Mouse (Mus musculus) liver, embryonic 12.5 days (tissue): ENCODE data around the gene Man2b1. TPM values are rescaled to one million over a fixed set of nuclear protein-coding genes. Genes with fewer than 3 reads are reported as not detected.
A peak's percentile ranks its signal among the peaks of the same experiment; 100 is the strongest.

Experiments
- ATAC-seq: fragments of 200-750 bp; cut with Nextera tagmentation; 2 replicates; pipeline ENCODE4 v1.8.0; 2017; ENCODE audit warnings: moderate number of reproducible peaks, mild to moderate bottlenecking, moderate library complexity
- H3K27ac ChIP-seq: fragments of 300-500 bp; sonication (generic); 2 replicates; pipeline ENCODE4 v1.5.1; 2016; ENCODE audit warnings: mild to moderate bottlenecking
- H3K27me3 ChIP-seq: fragments of 300-500 bp; sonication (generic); replicated peaks from 2 replicates; pipeline ENCODE4 v1.6.1; 2016; ENCODE audit warnings: mild to moderate bottlenecking, moderate library complexity
- H3K36me3 ChIP-seq: fragments of 300-500 bp; sonication (generic); 2 replicates; pipeline ENCODE4 v1.6.1; 2016; ENCODE audit warnings: mild to moderate bottlenecking, moderate library complexity
- H3K4me1 ChIP-seq: fragments of 300-500 bp; sonication (generic); 2 replicates; pipeline ENCODE4 v1.6.1; 2016
- H3K4me2 ChIP-seq: fragments of 300-500 bp; sonication (generic); 2 replicates; pipeline ENCODE4 v1.6.1; 2016; ENCODE audit warnings: mild to moderate bottlenecking, moderate library complexity
- H3K4me3 ChIP-seq: fragments of 300-500 bp; sonication (generic); 2 replicates; pipeline ENCODE4 v1.5.1; 2016; ENCODE audit warnings: mild to moderate bottlenecking, moderate library complexity
- H3K9ac ChIP-seq: fragments of 300-500 bp; sonication (generic); 2 replicates; pipeline ENCODE4 v1.6.1; 2016; ENCODE audit warnings: mild to moderate bottlenecking, moderate library complexity
- H3K9me3 ChIP-seq: fragments of 300-500 bp; sonication (generic); replicated peaks from 2 replicates; pipeline ENCODE4 v1.6.1; 2016; ENCODE audit warnings: mild to moderate bottlenecking, moderate library complexity
- WGBS: fragments of 180-500 bp; shearing (Covaris S2); methylation state at CpG from one replicate; pipeline ENCODE4 v1.1.7; 2016; ENCODE audit not compliant: insufficient replicate concordance; 5-methylcytosine and 5-hydroxymethylcytosine counted together
- polyA plus RNA-seq: library from polyadenylated mRNA; unstranded; fragments of >200 nt; fragmentation: Nextera tagmentation; extraction: Ambion mirVana; gene quantifications from 2 replicates; pipeline ENCODE4 v1.2.1, GENCODE M21; 2016

Man2b1 gene
- polyA plus RNA-seq, 1 experiment from 2014 or later: 23.5 TPM

DNA sequence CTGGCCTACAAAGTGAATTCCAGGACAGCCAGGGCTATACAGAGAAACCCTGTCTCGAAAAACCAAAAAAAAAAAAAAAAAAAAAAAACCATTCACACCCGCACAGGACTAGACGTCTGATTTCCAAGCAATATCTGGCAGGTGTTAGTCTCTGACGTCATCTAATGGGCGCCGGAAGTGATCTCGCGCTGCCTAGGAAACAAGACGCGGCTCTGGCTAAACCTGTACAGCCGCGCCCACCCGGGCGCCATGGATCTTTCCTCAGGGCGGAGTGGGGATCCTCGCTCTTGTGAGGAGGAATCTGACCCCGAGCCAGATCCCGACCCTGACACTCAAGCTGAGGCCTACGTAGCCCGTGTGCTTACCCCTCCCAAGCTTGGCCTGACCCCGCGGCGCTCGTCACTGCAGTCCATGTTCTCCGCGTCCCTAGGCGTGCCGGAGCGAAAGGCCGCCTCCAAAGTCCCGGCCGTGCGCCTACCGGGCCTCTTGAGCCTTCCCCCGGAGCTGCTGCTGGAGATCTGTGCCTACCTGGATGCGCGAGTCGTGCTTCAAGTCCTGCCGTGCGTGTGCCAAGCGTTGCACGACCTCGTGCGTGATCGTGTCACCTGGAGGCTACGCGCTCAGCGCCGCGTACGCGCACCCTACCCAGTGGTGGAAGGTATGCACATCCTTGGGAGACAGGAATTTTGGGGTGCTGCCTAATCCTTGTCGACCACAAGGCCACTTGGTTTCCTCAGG, 23.0 kb upstream of the Man2b1 start, which contains the start of gene Fbxw9:
Gene Fbxw9 (plus strand): TSS at position 177 of the 738 bp plus-strand sequence.
- Histone ChIP-seq H3K27ac (0 out of 2 replicates have a peak within 1 kb of the TSS, but pooled peaks have one; percentile 5), H3K9ac (peak within 1 kb of the TSS; percentile 70), H3K4me1 (peaks cover 14% of the 10 kb centered on the region), H3K4me2 (peak within 1 kb of the TSS; percentile 87), H3K27me3 (no peaks in the 10 kb centered on the region), H3K4me3 (peak within 1 kb of the TSS; percentile 68), H3K9me3 (no peaks in the 10 kb centered on the region), H3K36me3 (peaks cover 36% of the 10 kb centered on the region)
- 1% methylated on average over 52 of the region's 53 CpGs for WGBS
- peak; percentile 82 for ATAC-seq

DNA sequence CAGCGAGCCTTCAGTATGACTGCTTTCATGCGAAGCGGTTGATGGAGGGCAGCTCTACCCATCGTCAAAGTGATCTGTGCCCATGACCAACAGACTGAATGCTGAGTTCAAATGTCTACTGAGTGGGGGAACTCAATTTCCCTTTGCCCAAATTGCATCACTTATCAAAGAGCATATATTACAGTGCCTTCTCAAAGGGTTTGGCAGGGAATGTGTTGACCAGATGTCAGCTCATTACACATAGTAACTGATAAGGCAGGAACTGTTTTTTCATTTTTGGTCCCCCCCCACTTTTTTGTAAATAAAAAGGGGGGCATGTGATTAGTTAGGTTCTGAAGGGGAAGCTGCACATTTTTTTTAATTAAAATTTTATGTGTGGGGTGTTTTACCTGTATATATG, 20.5 kb upstream of the Man2b1 start:
- Histone ChIP-seq H3K9me3 (no peaks in the 10 kb centered on the region), H3K4me3 (no peak overlapping the region), H3K4me2 (no peak overlapping the region), H3K36me3 (peaks cover 19% of the 10 kb centered on the region), H3K9ac (no peak overlapping the region), H3K27me3 (0 out of 2 replicates have a peak, but pooled peaks cover 2% of the 10 kb centered on the region), H3K27ac (no peak overlapping the region), H3K4me1 (peaks cover 14% of the 10 kb centered on the region)
- 84% methylated on average over 4 of the region's 4 CpGs for WGBS
- no peak for ATAC-seq

DNA sequence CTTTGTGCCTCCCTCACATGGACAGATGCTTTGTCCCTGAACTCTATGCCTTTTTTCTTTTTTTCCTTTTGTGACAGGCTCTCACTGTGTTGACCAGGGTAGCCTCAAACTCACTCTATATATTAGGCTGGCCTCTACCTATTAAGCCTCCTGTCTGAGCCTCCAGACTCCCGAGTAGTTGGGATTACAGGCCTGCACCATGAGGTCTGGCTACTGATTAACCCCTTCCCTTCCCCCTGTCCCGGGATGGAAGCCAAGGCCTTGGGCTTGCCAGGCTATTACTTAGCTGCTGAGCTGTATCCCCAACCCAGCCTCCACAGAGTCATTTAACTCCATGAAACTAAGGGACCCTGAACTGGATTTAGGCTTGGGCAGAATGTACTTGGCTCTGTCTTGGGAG, 17.9 kb upstream of the Man2b1 start:
- no peak overlapping the region for H3K4me3 ChIP-seq
- H3K9ac ChIP-seq: no peak overlapping the region
- no peak overlapping the region for H3K4me2 ChIP-seq
- H3K36me3 ChIP-seq: peaks cover 14% of the 10 kb centered on the region; the same call in 1 of the 2 replicates
- H3K9me3 ChIP-seq: no peaks in the 10 kb centered on the region
- 0 out of 2 replicates have a peak, but pooled peaks cover 3% of the 10 kb centered on the region for H3K27me3 ChIP-seq
- WGBS: 56% methylated on average over 2 of the region's 2 CpGs
- peak overlapping the region; percentile 49; the same call in 1 of the 2 replicates for H3K27ac ChIP-seq
- peaks cover 9% of the 10 kb centered on the region for H3K4me1 ChIP-seq
- ATAC-seq: 0 out of 2 replicates have a peak, but pooled peaks have one; percentile 30

DNA sequence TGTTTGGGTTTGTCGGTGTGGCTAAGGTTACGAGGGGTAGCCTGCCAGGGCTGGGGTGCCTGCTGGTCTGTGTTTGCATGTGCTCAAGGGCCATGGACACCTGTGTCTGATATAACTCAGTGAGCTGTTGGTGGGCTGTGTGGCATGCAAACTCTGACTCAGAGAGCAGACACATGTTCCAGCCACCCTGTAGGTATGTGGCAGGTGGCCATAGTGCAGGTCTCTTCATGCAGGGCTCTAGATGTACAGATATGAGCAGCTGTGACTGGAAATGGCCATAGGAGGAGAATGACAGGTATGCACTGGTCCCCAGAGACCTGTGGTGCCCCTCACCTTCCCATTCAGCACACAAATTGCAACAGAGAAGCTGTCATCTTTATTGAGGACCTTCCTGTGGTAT, 15.9 kb upstream of the Man2b1 start:
- 92% methylated on average over 2 of the region's 2 CpGs for WGBS

DNA sequence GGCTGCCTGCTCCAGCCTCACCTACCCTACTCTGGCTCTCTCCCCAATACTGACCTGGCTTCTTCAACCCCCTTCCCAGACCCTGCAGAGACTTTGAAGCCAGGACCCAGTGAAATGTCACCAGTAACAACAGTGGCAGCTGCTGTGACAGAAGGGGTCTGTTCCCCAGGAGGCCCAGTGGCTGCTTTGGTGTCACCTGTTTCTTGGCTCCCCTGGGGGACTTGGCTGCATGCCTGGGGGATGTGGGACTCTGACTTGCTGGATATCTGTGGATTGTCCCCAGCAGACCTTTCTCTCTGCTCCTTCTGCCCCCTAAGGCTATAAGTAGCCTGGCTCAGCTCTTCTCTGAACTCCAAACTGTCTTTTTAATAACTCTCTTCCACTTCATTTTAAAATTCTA, 15.1 kb upstream of the Man2b1 start, which contains the start of gene Gm5741:
Gene Gm5741 (minus strand): TSS at position 1 of the 400 bp plus-strand sequence.
- 0 out of 2 replicates have a peak, but pooled peaks cover 3% of the 10 kb centered on the region for H3K27me3 ChIP-seq
- H3K9ac ChIP-seq: no peak within 1 kb of the TSS
- peaks cover 21% of the 10 kb centered on the region for H3K4me1 ChIP-seq
- no peak within 1 kb of the TSS for H3K4me3 ChIP-seq
- no peak for ATAC-seq
- H3K36me3 ChIP-seq: peaks cover 9% of the 10 kb centered on the region
- no peaks in the 10 kb centered on the region for H3K9me3 ChIP-seq
- no peak within 1 kb of the TSS for H3K27ac ChIP-seq
- H3K4me2 ChIP-seq: no peak within 1 kb of the TSS

More for the DNA sequence above, 15.9 kb upstream of the Man2b1 start:
- Histone ChIP-seq H3K4me1 (peaks cover 13% of the 10 kb centered on the region), H3K27me3 (0 out of 2 replicates have a peak, but pooled peaks cover 3% of the 10 kb centered on the region), H3K4me2 (no peak overlapping the region), H3K4me3 (no peak overlapping the region), H3K36me3 (peaks cover 14% of the 10 kb centered on the region; the same call in 1 of the 2 replicates), H3K27ac (no peak overlapping the region), H3K9me3 (no peaks in the 10 kb centered on the region), H3K9ac (no peak overlapping the region)
- ATAC-seq: no peak

DNA sequence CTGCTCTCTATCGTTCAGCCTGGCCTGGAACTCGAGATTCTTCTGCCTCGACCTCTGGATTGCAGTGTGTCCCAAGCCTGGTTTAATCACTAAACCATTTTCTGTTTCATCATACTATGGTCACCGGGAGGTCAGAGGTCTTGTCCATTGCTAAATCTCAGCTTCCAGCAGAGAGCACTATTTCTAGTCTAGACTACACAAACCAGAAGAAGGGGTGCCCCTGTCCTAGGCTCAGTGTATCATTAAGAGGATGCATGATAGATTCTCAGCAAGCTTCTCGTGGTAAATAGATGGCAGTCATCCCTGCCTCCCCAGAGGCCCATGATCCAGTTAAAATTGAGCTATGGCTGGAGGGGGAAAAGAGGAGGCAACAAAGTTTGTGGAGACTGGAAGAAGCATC, 12.0 kb upstream of the Man2b1 start:
- ATAC-seq: no peak
- Histone ChIP-seq H3K27me3 (0 out of 2 replicates have a peak, but pooled peaks cover 3% of the 10 kb centered on the region), H3K36me3 (peaks cover 38% of the 10 kb centered on the region), H3K9ac (peak overlapping the region; percentile 42; the same call in 1 of the 2 replicates), H3K4me1 (peaks cover 52% of the 10 kb centered on the region), H3K27ac (peak overlapping the region; percentile 94), H3K4me2 (peak overlapping the region; percentile 78), H3K9me3 (no peaks in the 10 kb centered on the region), H3K4me3 (peak overlapping the region; percentile 95)
- 68% methylated on average over 5 of the region's 5 CpGs for WGBS

DNA sequence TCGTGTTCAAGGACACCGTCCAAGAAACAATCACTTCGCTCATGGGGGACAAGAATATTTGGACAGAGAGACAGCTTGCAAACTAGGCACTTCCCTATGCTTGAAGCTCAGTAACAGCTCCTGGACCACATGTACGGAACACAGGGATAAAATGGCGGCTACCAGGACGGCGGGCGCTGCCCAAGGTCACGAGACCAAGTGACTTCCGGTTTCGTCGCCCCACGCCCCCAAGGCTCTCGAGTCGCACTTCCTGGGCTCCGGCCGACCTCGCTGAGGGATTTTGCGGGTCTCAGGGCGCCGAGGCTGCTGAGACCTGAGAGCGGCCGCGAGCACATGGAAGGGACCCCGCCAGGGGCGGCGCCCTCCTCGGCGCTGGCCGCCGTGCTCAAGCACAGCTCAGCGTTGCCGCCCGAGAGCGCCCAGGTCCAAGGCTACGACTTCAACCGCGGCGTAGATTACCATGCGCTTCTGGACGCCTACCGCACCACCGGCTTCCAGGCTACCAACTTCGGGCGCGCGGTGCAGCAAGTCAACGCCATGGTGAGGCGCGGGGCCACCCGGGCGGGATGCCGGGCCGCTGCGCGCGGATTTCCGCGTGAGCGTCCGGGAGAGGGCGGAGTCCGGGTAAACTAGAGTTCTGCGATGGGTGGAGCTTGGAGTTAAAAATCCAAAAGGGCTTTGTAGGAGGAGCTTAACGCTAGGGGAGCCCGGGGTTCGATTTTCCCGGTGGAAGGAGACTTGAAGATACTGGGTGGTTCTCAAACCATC, 11.4 kb upstream of the Man2b1 start, which contains the start of gene Dhps:
Gene Dhps (plus strand): TSS at position 244 of the 768 bp plus-strand sequence.
- peaks cover 58% of the 10 kb centered on the region for H3K4me1 ChIP-seq
- H3K4me3 ChIP-seq: peak within 1 kb of the TSS; percentile 95
- peak; percentile 77 for ATAC-seq
- H3K4me2 ChIP-seq: peak within 1 kb of the TSS; percentile 78
- WGBS: 1% methylated on average over 68 of the region's 68 CpGs
- H3K9me3 ChIP-seq: no peaks in the 10 kb centered on the region
- H3K27me3 ChIP-seq: 0 out of 2 replicates have a peak, but pooled peaks cover 3% of the 10 kb centered on the region
- H3K9ac ChIP-seq: peak within 1 kb of the TSS; percentile 93
- H3K36me3 ChIP-seq: peaks cover 38% of the 10 kb centered on the region
- H3K27ac ChIP-seq: peak within 1 kb of the TSS; percentile 94

DNA sequence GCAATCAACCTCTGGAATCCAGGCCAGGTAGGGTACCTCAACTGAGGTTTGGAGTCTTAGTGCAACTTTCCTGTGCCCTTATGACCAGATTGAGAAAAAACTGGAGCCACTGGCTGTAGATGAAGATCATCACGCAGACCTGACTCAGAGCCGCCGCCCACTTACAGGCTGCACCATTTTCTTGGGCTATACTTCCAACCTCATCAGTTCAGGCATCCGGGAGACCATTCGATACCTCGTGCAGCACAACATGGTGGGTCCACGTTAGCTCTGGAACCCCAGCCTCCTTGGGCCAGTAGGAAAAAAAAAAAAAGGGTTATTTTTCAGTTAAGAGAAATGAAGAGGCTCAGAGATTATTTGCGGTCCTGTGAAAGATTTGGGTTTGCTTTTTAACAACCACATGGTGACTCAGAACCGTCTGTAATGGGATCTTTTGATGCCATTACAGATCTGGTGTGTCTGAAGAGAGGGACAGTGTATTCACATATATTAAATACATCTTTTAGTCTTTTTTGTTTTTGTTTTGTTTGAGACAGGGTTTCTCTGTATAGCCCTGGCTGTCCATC, 10.6 kb upstream of the Man2b1 start:
- H3K4me1 ChIP-seq: peaks cover 65% of the 10 kb centered on the region
- 0 out of 2 replicates have a peak, but pooled peaks cover 2% of the 10 kb centered on the region for H3K27me3 ChIP-seq
- peak overlapping the region; percentile 78 for H3K4me2 ChIP-seq
- no peak for ATAC-seq
- peak overlapping the region; percentile 94 for H3K27ac ChIP-seq
- H3K9me3 ChIP-seq: no peaks in the 10 kb centered on the region
- WGBS: 30% methylated on average over 9 of the region's 9 CpGs
- H3K4me3 ChIP-seq: peak overlapping the region; percentile 95
- peaks cover 44% of the 10 kb centered on the region for H3K36me3 ChIP-seq
- H3K9ac ChIP-seq: peak overlapping the region; percentile 93

DNA sequence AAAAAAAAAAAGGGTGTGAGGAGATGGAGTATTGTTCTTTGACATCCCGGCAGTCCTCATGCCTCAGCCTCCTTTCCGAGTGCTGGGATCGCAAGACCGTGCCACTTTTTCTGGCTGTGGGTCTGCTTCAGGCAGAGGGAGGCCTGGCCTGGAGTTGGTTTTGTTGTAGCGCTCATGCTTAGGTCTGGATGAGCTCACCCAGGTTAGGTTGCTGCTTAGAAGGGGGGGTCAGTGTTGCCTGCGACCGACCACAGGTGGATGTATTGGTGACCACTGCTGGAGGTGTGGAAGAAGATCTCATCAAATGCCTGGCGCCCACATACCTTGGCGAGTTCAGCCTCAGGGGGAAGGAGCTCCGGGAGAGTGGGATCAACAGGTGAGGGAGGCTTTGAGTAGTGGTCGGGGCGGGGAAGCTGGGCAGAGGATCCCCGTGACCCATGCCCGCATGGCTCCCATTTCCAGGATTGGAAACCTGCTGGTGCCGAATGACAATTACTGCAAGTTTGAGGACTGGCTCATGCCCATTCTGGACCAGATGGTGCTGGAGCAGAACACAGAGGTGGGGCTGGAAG, 9.9 kb upstream of the Man2b1 start:
- H3K27me3 ChIP-seq: no peaks in the 10 kb centered on the region
- no peak for ATAC-seq
- peak overlapping the region; percentile 78 for H3K4me2 ChIP-seq
- peaks cover 49% of the 10 kb centered on the region for H3K36me3 ChIP-seq
- whole genome bisulfite sequencing: 83% methylated on average over 15 of the region's 15 CpGs
- H3K9ac ChIP-seq: peak overlapping the region; percentile 93; the same call in 1 of the 2 replicates
- H3K4me1 ChIP-seq: peaks cover 66% of the 10 kb centered on the region
- peak overlapping the region; percentile 95; the same call in 1 of the 2 replicates for H3K4me3 ChIP-seq
- H3K9me3 ChIP-seq: no peaks in the 10 kb centered on the region
- H3K27ac ChIP-seq: 0 out of 2 replicates have a peak overlapping the region, but pooled peaks have one; percentile 94

DNA sequence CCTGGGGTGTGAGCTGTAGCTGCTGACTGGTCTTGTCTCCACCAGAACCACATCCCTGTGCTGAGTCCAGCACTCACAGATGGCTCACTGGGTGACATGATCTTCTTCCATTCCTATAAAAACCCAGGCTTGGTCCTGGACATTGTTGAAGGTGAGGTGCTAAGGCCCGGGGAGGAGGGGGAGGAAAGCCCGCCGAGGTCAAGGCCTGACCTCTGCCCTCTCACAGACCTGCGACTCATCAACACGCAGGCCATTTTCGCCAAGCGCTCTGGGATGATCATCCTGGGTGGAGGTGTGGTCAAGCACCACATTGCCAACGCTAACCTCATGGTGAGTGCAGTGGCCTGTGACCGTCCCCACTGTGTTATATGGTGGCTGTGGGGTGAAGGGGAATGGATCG, 8.9 kb upstream of the Man2b1 start:
- Histone ChIP-seq H3K27ac (peak overlapping the region; percentile 81; the same call in 1 of the 2 replicates), H3K36me3 (peaks cover 60% of the 10 kb centered on the region), H3K4me3 (no peak overlapping the region), H3K9ac (no peak overlapping the region), H3K4me2 (no peak overlapping the region), H3K4me1 (peaks cover 76% of the 10 kb centered on the region), H3K9me3 (no peaks in the 10 kb centered on the region), H3K27me3 (no peaks in the 10 kb centered on the region)
- no peak for ATAC-seq
- 82% methylated on average over 10 of the region's 10 CpGs for WGBS

DNA sequence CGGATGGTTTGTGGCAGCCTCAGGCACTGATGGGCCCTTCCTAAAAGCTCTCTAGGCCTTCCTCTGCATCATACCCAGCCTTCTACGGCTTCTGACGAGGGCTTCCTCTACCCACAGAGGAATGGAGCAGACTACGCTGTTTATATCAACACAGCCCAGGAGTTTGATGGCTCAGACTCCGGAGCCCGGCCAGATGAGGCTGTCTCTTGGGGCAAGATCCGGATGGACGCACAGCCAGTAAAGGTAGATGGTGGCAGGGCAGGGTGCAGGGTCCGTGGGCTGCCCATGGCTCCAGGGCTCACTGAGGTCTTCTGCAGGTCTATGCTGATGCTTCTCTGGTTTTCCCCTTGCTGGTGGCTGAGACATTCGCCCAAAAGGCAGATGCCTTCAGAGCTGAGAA, 8.5 kb upstream of the Man2b1 start:
- H3K4me2 ChIP-seq: peak overlapping the region; percentile 55; the same call in 1 of the 2 replicates
- 86% methylated on average over 10 of the region's 10 CpGs for WGBS
- no peaks in the 10 kb centered on the region for H3K27me3 ChIP-seq
- no peak overlapping the region for H3K9ac ChIP-seq
- H3K27ac ChIP-seq: peak overlapping the region; percentile 81
- H3K4me1 ChIP-seq: peaks cover 80% of the 10 kb centered on the region
- no peak overlapping the region for H3K4me3 ChIP-seq
- no peak for ATAC-seq
- H3K9me3 ChIP-seq: no peaks in the 10 kb centered on the region
- H3K36me3 ChIP-seq: peaks cover 63% of the 10 kb centered on the region
